Mouse (Mus musculus) layer of hippocampus, adult 18-20 months (tissue): ENCODE results near the gene Rhox6. TPM values are rescaled to one million over a fixed set of nuclear protein-coding genes. Genes with fewer than 3 reads are reported as not detected.
"Not testable (repeated sequence)": the region's sequence is repeated elsewhere in the genome, so short reads cannot be mapped to it uniquely, and the experiment has no call there.

Experiments used
- DNase-seq, 2 experiments: peaks; one replicate each; pipeline ENCODE4 v3.0.0; 2022; ENCODE audit warnings: low spot score in 2 of 2
- long read RNA-seq: library from polyadenylated mRNA; stranded (forward); transcript quantifications from one replicate; pipeline ENCODE4 v2.0.0, GENCODE M21; 2021
- total RNA-seq, 2 experiments: library from RNA; stranded (reverse); gene quantifications; 2 replicates each; pipeline ENCODE4 v1.2.3; 2021

The Rhox6 gene
- not detected for total RNA-seq
- long read RNA-seq = 0 reads

DNA sequence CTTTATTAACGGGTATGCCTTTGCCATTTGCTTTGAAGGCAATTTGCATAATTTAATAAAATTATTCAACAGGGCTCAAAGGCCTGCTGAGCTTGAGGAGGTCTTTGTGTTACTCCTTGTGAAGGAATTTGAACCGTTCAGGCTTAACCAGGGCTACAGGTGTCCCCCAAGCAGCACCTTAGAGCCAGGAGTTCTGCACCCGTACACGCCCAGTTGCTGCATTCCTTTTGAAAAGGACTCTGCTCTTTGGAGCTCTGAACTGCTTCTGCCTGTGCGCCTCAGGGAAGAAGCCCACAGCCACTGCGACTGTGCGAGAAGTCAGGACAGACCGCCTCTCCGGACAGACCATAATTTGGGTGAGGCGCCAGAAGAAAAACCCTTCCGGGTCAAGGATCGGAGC, at the start of gene Rhox6:
Rhox6 (plus strand) TSS at position 301 of the 400 bp plus-strand sequence.
- not testable (repeated sequence) for DNase-seq

DNA sequence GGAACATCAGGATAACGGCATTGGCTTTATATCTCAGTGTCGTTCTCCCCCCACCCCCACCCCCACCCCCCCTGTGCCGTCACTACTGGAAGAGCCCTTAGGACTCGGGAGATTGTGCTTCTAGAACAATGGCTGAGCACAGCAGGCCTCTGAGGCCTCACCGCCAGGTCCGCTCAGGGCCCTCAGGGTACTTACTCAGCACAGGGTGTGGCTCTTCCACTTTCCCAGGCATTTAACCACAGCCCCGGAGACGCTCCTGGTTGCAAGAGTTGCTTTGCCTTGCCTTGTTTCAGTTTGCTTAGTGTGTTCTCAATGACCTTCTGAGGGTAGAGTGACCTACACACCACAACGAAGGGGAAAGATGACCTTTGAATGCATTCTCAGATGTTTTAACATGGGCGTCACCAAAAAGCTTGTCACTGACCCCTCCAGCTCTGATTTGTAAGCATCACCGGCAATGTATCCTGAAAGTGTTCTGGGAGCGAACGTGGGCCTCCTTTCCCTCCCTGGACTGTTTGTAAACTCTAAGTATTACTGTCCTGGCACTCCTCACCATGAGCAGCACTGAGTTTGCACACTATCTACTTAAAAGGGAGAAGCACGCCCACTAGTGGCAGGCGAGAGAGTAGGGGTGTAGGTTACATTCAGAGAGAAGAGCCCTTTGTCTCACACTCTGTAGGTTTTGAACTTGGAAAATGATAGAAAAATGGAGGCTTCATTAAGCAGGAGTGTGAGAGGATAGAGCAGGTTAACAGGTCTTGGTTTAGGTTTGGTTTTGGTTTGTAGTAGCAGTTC, 19.2 kb upstream of the Rhox6 start:
- DNase-seq = no peak

DNA sequence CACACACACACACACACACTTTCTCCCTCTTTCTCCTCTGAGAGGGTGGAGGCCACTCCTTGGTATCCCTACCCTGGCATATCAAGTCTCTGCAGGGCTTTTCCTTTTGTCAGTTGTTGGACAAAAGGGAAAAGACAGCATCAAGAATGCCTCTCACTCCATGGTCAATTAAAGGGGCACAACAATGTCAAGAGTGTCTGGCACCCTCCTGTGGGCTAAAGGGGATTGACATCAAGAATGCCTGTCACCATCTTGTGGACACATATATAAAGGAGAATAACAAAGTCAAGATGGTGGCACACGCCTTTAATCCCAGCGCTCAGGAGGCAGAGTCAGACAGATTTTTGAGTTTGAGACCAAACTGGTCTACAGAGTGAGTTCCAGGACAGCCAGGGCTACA, 17.3 kb upstream of the Rhox6 start:
- DNase-seq = no peak

DNA sequence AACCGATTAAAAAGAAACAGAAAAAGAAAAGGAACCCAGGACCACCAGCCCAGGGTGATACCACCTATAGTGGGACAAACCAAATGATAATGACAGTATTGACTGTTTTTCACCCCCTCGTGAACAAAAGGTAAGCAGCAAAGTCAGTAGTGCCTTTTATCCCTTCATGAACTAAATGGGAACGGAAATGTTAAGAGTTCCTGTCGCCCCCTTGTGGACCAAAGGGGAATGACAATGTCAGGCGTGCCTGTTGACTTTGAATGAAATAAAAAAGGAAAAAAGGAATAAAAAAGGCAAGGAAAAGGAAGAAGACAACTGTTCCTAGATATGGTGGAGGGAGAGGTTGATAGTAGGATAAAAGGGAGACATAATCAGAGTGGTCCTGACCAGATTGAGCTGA, 15.5 kb upstream of the Rhox6 start:
- peak in 1 of 2 experiments; percentile 27 for DNase-seq

DNA sequence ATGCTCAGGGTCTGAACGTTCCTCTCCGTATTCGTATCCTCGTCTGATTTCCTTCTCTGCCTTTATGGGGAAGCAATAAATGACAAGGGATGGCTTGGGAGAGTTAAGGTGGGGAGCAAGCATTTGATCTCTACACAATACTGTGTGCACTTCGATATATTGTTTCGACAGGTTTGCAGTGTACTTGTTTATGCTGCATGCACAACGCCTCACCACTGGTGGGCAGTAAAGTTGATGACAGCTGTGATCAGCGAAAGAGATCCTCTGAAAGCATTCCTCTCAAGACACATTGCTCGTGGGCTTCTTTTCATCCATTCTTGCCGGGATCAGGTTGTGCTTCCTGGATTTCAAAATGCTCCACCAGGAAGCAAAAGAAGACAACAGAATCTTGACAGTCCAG, 11.0 kb upstream of the Rhox6 start:
- peak in 1 of 2 experiments; percentile 1 for DNase-seq

DNA sequence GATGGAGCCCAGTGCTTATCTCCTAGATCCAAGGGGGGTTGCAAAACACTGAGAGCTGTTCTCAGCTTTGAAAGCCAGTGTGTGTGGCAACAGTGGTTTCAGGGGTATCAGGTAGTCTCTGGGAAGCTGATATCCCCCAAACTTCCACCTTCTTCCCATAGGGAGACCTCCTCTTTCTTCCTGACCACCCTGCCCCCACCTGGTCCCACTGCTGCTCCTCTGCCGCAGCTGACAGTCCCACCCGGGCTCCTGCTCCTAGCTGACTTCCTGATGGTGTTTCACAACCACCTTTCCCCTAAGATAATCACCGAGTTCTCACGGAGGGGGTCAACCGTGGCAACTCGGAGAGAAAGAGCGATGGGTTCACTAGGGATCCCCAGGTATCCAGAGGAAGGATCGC, 4.7 kb downstream of the Rhox6 start, which contains the start of gene Rhox7a:
Rhox7a (plus strand) TSS at position 301 of the 400 bp plus-strand sequence.
- DNase-seq = not testable (repeated sequence)

DNA sequence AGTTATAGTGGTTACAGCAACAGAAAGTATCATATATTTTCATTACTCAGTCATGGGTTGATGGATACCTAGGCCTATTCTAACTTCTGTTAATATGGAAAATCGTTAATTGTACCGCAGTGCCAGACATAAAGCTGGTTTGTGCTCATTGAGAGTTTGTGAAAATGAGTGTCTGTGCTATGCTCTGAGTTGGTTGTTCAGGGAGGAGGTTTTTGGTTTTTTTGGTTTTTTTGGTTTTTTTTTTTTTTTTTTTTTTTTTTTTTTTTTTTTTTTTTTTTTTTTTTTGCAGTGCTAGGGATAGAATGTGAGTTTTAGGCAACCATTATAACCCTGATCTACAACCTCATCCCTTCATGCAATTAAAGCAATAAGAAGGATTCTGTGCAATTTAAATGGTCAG, 44.9 kb downstream of the Rhox6 start:
- no peak for DNase-seq

DNA sequence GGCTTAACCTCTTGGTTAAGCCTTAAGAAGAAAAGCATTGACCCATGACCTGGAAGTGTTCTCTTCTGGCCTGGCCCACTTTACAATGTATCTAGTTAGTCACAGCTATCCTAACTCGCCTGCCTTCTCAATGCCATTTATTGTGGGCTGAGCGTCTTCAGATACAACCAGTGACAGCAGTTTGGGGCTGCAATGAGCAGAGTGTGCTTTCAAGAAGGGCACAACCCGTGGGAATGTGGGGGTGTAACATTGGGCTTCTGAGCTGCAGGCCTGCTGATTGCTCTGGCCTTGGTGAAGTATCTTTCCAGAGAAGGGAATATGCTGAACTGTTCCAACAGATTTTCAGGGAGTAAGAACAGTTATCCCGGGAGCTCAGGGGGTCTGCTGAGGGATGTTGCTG, 52.1 kb downstream of the Rhox6 start, which contains the start of gene Rhox8:
Rhox8 (minus strand) TSS at position 101 of the 400 bp plus-strand sequence.
- no peak for DNase-seq

Other genes with a start within 250 kb of the Rhox6 start
- not detected for gene Rhox3f, start 245.9 kb upstream of the Rhox6 start, total RNA-seq
- not detected for gene Rhox4f, start 219.2 kb upstream of the Rhox6 start, total RNA-seq
- gene Rhox3g, start 198.3 kb upstream of the Rhox6 start, total RNA-seq = not detected
- gene Rhox2g, start 183.4 kb upstream of the Rhox6 start, total RNA-seq = not detected
- gene Rhox4g, start 175.6 kb upstream of the Rhox6 start, total RNA-seq = not detected
- gene Rhox3h, start 158.1 kb upstream of the Rhox6 start, total RNA-seq = not detected
- not detected for gene Rhox2h, start 153.6 kb upstream of the Rhox6 start, total RNA-seq
- not detected for gene Rhox5, start 22.1 kb upstream of the Rhox6 start, total RNA-seq
- not detected for gene Rhox7a, start 4.8 kb downstream of the Rhox6 start, total RNA-seq
- gene Rhox8, start 52.0 kb downstream of the Rhox6 start, total RNA-seq = not detected
- gene Rhox7b, start 70.3 kb downstream of the Rhox6 start, total RNA-seq = not detected
- gene Rhox9, start 74.9 kb downstream of the Rhox6 start, total RNA-seq = not detected
- not detected for gene Btg1-ps1, start 191.9 kb downstream of the Rhox6 start, total RNA-seq
- not detected for gene Btg1-ps2, start 216.2 kb downstream of the Rhox6 start, total RNA-seq
- gene Rhox10, start 239.6 kb downstream of the Rhox6 start, total RNA-seq = not detected